Mouse (Mus musculus): ENCODE results near the gene Tas2r144.

- TF ChIP-seq POLR2A (IDR thresholded peaks at IDR 0.05; ENCODE audit: borderline replicate concordance, low read depth, low read length), result no peak
- TF ChIP-seq CTCF (IDR thresholded peaks at IDR 0.05; ENCODE audit: low read depth, low read length), result no peak
Observed at GRCm38 (mm10) chr6:42229610-42230009, 14.5 kb downstream of the Tas2r144 start.
